15 mouse cellular contexts compared by ENCODE assay signal in the genomic region with DNA sequence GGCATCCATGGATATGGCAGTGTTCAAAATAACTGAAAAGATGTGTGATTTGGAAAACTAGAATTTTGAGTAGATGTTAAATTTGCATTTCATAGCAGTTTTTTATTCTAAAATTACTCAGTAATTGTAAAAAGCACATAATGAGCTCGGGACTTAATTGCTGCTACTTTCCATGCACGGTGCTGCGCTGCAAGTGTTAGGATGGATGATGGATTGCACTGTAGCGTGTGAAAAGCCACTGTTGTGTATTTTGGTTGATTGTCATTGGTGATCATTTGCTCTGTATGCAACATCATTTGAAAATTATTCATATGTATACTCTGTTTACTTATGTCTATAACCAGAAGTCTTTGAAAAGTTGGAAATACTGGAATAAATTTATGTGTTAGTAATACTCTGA.
"Had no signal": no experiment of that assay in that cellular context is flagged by ENCODE, and none has a peak within 500 bp of the region (broad histone marks: within the 10 kb centered on the region; RNA-seq: fewer than 3 reads in every experiment).

No protein-coding gene starts in this region.

- H3K36me3 ChIP-seq: liver, embryonic 13.5 days; liver, embryonic 15.5 days; midbrain, embryonic 13.5 days; midbrain, embryonic 15.5 days; neural tube, embryonic 12.5 days; stomach, embryonic 15.5 days had no signal

- ATAC-seq: midbrain, embryonic 13.5 days; midbrain, embryonic 15.5 days had no signal

- H3K4me1 ChIP-seq: liver, embryonic 13.5 days; liver, embryonic 15.5 days; megakaryocyte, embryonic 14.5 days; midbrain, embryonic 13.5 days; midbrain, embryonic 15.5 days; neural tube, embryonic 12.5 days had no signal

- DNase-seq: liver, embryonic 13.5 days; liver, postnatal 0 days; right cerebral cortex, postnatal 14 days; thymus, adult 2 months; thymus, postnatal 25 days; thymus, postnatal 4 days had no signal

- H3K9ac ChIP-seq: liver, embryonic 13.5 days; liver, embryonic 15.5 days; liver, postnatal 0 days; midbrain, embryonic 13.5 days; midbrain, embryonic 15.5 days; neural tube, embryonic 12.5 days; stomach, embryonic 15.5 days had no signal

- H3K27ac ChIP-seq: liver, embryonic 13.5 days; liver, embryonic 15.5 days; macrophage; midbrain, embryonic 13.5 days; midbrain, embryonic 15.5 days; neural tube, embryonic 12.5 days; stomach, postnatal 0 days had no signal

- H3K4me3 ChIP-seq: liver, embryonic 13.5 days; liver, embryonic 15.5 days; megakaryocyte, embryonic 14.5 days; midbrain, embryonic 13.5 days; midbrain, embryonic 15.5 days; neural tube, embryonic 12.5 days; stomach, embryonic 15.5 days had no signal

- H3K4me2 ChIP-seq: liver, embryonic 13.5 days; liver, embryonic 15.5 days; midbrain, embryonic 11.5 days; midbrain, embryonic 13.5 days; midbrain, embryonic 15.5 days; neural tube, embryonic 12.5 days; stomach, embryonic 15.5 days had no signal

- H3K27me3 ChIP-seq: liver, embryonic 13.5 days; liver, embryonic 15.5 days; megakaryocyte, embryonic 14.5 days; midbrain, embryonic 13.5 days; midbrain, embryonic 15.5 days; neural tube, embryonic 12.5 days; stomach, embryonic 15.5 days had no signal

- H3K9me3 ChIP-seq: liver, embryonic 13.5 days; liver, embryonic 15.5 days; megakaryocyte, embryonic 14.5 days; midbrain, embryonic 13.5 days; midbrain, embryonic 15.5 days; neural tube, embryonic 12.5 days; stomach, embryonic 15.5 days had no signal
